Mouse (Mus musculus): ENCODE measurements around the gene Slc38a8. TPM values are rescaled to one million over a fixed set of nuclear protein-coding genes. Genes with fewer than 3 reads are reported as not detected.

Gene Slc38a8
- polyA plus RNA-seq (2016; fragmentation: Nextera tagmentation; extraction: Ambion mirVana): 0.08 and 0.12 TPM in 2 replicates

GRCm38 (mm10) chr8:119501598-119501997 is at the start of gene Slc38a8:
Gene Slc38a8, minus strand, starts transcription at chr8:119501698.
- Histone ChIP-seq H3K4me1 (peaks cover 28% of the 10 kb centered on the region), H3K9me3 (replicated peaks) (no peaks in the 10 kb centered on the region), H3K9ac (no peak within 1 kb of the TSS), H3K27me3 (peaks cover 5% of the 10 kb centered on the region; the same call in 1 of the 2 replicates), H3K4me3 (no peak within 1 kb of the TSS), H3K4me2 (replicated peaks) (no peak within 1 kb of the TSS), H3K36me3 (0 out of 2 replicates have a peak, but pooled peaks cover 4% of the 10 kb centered on the region), H3K27ac (no peak within 1 kb of the TSS)
- ATAC-seq (ENCODE audit: low FRiP score): no peak
- WGBS: 48% methylated on average over 5 of the region's 5 CpGs

GRCm38 (mm10) chr8:119548560-119549113 is 47.1 kb upstream of the Slc38a8 start:
- H3K9me3 ChIP-seq (replicated peaks): no peaks in the 10 kb centered on the region
- no peaks in the 10 kb centered on the region for H3K27me3 ChIP-seq
- ATAC-seq (ENCODE audit: low FRiP score): no peak
- WGBS: 88% methylated on average over 7 of the region's 7 CpGs
- no peak overlapping the region for H3K4me2 ChIP-seq (replicated peaks)
- H3K9ac ChIP-seq: no peak overlapping the region
- no peak overlapping the region for H3K4me3 ChIP-seq
- no peak overlapping the region for H3K27ac ChIP-seq
- H3K36me3 ChIP-seq: peaks cover 40% of the 10 kb centered on the region
- peaks cover 3% of the 10 kb centered on the region; the same call in 1 of the 2 replicates for H3K4me1 ChIP-seq

GRCm38 (mm10) chr8:119547019-119547691 is 45.7 kb upstream of the Slc38a8 start:
- no peak overlapping the region for H3K9ac ChIP-seq
- WGBS: 88% methylated on average over 18 of the region's 18 CpGs
- H3K4me2 ChIP-seq (replicated peaks): no peak overlapping the region
- H3K27me3 ChIP-seq: no peaks in the 10 kb centered on the region
- H3K4me3 ChIP-seq: no peak overlapping the region
- H3K9me3 ChIP-seq (replicated peaks): no peaks in the 10 kb centered on the region
- no peak for ATAC-seq (ENCODE audit: low FRiP score)
- H3K4me1 ChIP-seq: peaks cover 3% of the 10 kb centered on the region; the same call in 1 of the 2 replicates
- no peak overlapping the region for H3K27ac ChIP-seq
- H3K36me3 ChIP-seq: peaks cover 54% of the 10 kb centered on the region

- Histone ChIP-seq H3K36me3 (peaks cover 67% of the 10 kb centered on the region), H3K9ac (no peak overlapping the region), H3K4me1 (no peaks in the 10 kb centered on the region), H3K9me3 (replicated peaks) (no peaks in the 10 kb centered on the region), H3K27ac (no peak overlapping the region), H3K4me2 (replicated peaks) (no peak overlapping the region), H3K27me3 (no peaks in the 10 kb centered on the region), H3K4me3 (no peak overlapping the region)
- ATAC-seq (ENCODE audit: low FRiP score): no peak
- 92% methylated on average over 6 of the region's 6 CpGs for WGBS
These were observed 44.3 kb upstream of the Slc38a8 start for GRCm38 (mm10) chr8:119545791-119546190.

GRCm38 (mm10) chr8:119545180-119545579 is 43.7 kb upstream of the Slc38a8 start:
- WGBS: 85% methylated on average over 6 of the region's 6 CpGs
- Histone ChIP-seq H3K36me3 (peaks cover 73% of the 10 kb centered on the region), H3K27ac (no peak overlapping the region)

GRCm38 (mm10) chr8:119544606-119545005 is 43.1 kb upstream of the Slc38a8 start:
- no peaks in the 10 kb centered on the region for H3K9me3 ChIP-seq (replicated peaks)
- H3K36me3 ChIP-seq: peaks cover 79% of the 10 kb centered on the region
- H3K4me2 ChIP-seq (replicated peaks): no peak overlapping the region
- H3K27me3 ChIP-seq: no peaks in the 10 kb centered on the region
- H3K4me3 ChIP-seq: no peak overlapping the region
- H3K9ac ChIP-seq: no peak overlapping the region
- 89% methylated on average over 3 of the region's 3 CpGs for WGBS
- no peaks in the 10 kb centered on the region for H3K4me1 ChIP-seq
- no peak overlapping the region for H3K27ac ChIP-seq
- no peak for ATAC-seq (ENCODE audit: low FRiP score)

More at GRCm38 (mm10) chr8:119545180-119545579, 43.7 kb upstream of the Slc38a8 start:
- no peak overlapping the region for H3K4me2 ChIP-seq (replicated peaks)
- H3K27me3 ChIP-seq: no peaks in the 10 kb centered on the region
- H3K4me1 ChIP-seq: no peaks in the 10 kb centered on the region
- H3K9ac ChIP-seq: no peak overlapping the region
- ATAC-seq (ENCODE audit: low FRiP score): no peak
- H3K4me3 ChIP-seq: no peak overlapping the region
- H3K9me3 ChIP-seq (replicated peaks): no peaks in the 10 kb centered on the region

GRCm38 (mm10) chr8:119531973-119532372 is 30.5 kb upstream of the Slc38a8 start:
- no peak for ATAC-seq (ENCODE audit: low FRiP score)
- H3K27me3 ChIP-seq: no peaks in the 10 kb centered on the region
- H3K9me3 ChIP-seq (replicated peaks): no peaks in the 10 kb centered on the region
- H3K4me1 ChIP-seq: no peaks in the 10 kb centered on the region
- no peak overlapping the region for H3K9ac ChIP-seq
- WGBS: 90% methylated on average over 9 of the region's 9 CpGs
- no peak overlapping the region for H3K27ac ChIP-seq
- H3K36me3 ChIP-seq: peaks cover 98% of the 10 kb centered on the region
- no peak overlapping the region for H3K4me2 ChIP-seq (replicated peaks)
- no peak overlapping the region for H3K4me3 ChIP-seq

- 88% methylated on average over 3 of the region's 3 CpGs for WGBS
- H3K4me3 ChIP-seq: no peak overlapping the region
- no peak overlapping the region for H3K9ac ChIP-seq
- no peak overlapping the region for H3K4me2 ChIP-seq (replicated peaks)
- H3K4me1 ChIP-seq: no peaks in the 10 kb centered on the region
- no peak for ATAC-seq (ENCODE audit: low FRiP score)
- no peaks in the 10 kb centered on the region for H3K27me3 ChIP-seq
- H3K36me3 ChIP-seq: peaks cover 98% of the 10 kb centered on the region
- H3K27ac ChIP-seq: no peak overlapping the region
- H3K9me3 ChIP-seq (replicated peaks): no peaks in the 10 kb centered on the region
These were observed 29.9 kb upstream of the Slc38a8 start for GRCm38 (mm10) chr8:119531397-119531796.

- peaks cover 93% of the 10 kb centered on the region for H3K36me3 ChIP-seq
- no peaks in the 10 kb centered on the region for H3K9me3 ChIP-seq (replicated peaks)
- no peaks in the 10 kb centered on the region for H3K4me1 ChIP-seq
- H3K4me3 ChIP-seq: no peak overlapping the region
- H3K27me3 ChIP-seq: no peaks in the 10 kb centered on the region
- no peak overlapping the region for H3K27ac ChIP-seq
- WGBS: 87% methylated on average over 6 of the region's 6 CpGs
- ATAC-seq (ENCODE audit: low FRiP score): no peak
- no peak overlapping the region for H3K4me2 ChIP-seq (replicated peaks)
- no peak overlapping the region for H3K9ac ChIP-seq
These were observed 29.4 kb upstream of the Slc38a8 start for GRCm38 (mm10) chr8:119530937-119531336.

GRCm38 (mm10) chr8:119528762-119529161 is 27.3 kb upstream of the Slc38a8 start:
- H3K36me3 ChIP-seq: peaks cover 92% of the 10 kb centered on the region
- ATAC-seq (ENCODE audit: low FRiP score): no peak
- H3K27me3 ChIP-seq: no peaks in the 10 kb centered on the region
- H3K27ac ChIP-seq: no peak overlapping the region
- H3K4me3 ChIP-seq: no peak overlapping the region
- no peak overlapping the region for H3K9ac ChIP-seq
- 97% methylated on average over 7 of the region's 7 CpGs for WGBS
- no peaks in the 10 kb centered on the region for H3K9me3 ChIP-seq (replicated peaks)
- no peak overlapping the region for H3K4me2 ChIP-seq (replicated peaks)
- no peaks in the 10 kb centered on the region for H3K4me1 ChIP-seq

GRCm38 (mm10) chr8:119520102-119520501 is 18.6 kb upstream of the Slc38a8 start:
- Histone ChIP-seq H3K9ac (no peak overlapping the region), H3K4me1 (peaks cover 5% of the 10 kb centered on the region; the same call in 1 of the 2 replicates), H3K36me3 (peaks cover 95% of the 10 kb centered on the region), H3K4me2 (replicated peaks) (no peak overlapping the region), H3K4me3 (no peak overlapping the region), H3K9me3 (replicated peaks) (no peaks in the 10 kb centered on the region), H3K27ac (no peak overlapping the region), H3K27me3 (no peaks in the 10 kb centered on the region)
- no peak for ATAC-seq (ENCODE audit: low FRiP score)
- 71% methylated on average over 7 of the region's 7 CpGs for WGBS

- Histone ChIP-seq H3K9ac (no peak overlapping the region), H3K27me3 (no peaks in the 10 kb centered on the region), H3K27ac (peak overlapping the region; percentile 23; the same call in 1 of the 2 replicates), H3K9me3 (replicated peaks) (no peaks in the 10 kb centered on the region), H3K4me3 (no peak overlapping the region), H3K4me1 (peaks cover 5% of the 10 kb centered on the region; the same call in 1 of the 2 replicates), H3K36me3 (peaks cover 98% of the 10 kb centered on the region), H3K4me2 (replicated peaks) (no peak overlapping the region)
- ATAC-seq (ENCODE audit: low FRiP score): 0 out of 2 replicates have a peak, but pooled peaks have one; percentile 19
- 69% methylated on average over 5 of the region's 5 CpGs for WGBS
These were observed 15.2 kb upstream of the Slc38a8 start for GRCm38 (mm10) chr8:119516674-119517073.

All from hindbrain, embryonic 12.5 days (tissue).